Mouse (Mus musculus): ENCODE results near the gene Gm11639.

Gm11639 gene

DNA sequence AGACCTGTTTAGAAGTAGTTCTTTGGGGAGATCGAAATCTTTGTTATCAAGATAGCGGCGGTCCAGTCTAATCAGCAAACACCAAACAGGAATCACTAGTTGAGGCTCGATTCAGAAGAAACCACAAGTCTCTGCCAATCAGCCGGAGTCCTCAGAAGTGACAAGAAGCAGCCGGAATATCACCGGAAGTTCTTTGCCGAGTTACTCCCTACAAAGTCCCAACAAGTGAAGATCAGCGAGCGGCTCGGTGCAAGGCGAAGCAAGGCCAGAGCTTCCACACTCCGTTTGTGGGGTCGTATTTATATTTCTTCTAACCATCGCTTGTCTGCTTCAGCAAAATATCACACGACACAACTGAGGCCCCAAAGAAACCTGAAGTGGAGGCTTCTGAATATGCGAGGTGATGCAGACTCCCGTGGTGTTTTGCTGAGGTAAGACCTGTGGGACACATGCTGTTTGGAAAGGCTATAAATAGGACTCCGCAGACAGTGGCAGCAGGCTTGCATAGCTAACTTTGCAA is 471.3 kb downstream of the Gm11639 start:
- DNase-seq = no peak

DNA sequence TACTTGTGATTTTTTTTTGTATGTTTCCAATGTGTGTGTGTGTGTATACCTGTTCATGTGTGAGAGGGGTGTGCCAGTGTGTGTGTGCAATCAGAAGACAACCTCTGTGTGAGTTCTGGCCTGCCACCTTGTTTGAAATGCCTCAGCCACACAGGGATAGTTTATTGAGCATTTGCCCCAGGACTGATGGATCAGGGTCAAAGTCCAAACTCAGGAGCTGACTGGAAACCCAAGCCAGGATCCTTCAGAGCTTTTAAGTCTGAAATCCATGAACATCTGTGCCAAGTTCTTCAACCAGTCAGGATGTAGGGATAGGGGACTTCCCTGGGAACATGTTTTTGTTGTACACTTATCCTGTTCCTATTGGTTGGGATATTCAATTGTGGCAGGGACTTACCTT is 472.5 kb downstream of the Gm11639 start:
- DNase-seq = no peak

DNA sequence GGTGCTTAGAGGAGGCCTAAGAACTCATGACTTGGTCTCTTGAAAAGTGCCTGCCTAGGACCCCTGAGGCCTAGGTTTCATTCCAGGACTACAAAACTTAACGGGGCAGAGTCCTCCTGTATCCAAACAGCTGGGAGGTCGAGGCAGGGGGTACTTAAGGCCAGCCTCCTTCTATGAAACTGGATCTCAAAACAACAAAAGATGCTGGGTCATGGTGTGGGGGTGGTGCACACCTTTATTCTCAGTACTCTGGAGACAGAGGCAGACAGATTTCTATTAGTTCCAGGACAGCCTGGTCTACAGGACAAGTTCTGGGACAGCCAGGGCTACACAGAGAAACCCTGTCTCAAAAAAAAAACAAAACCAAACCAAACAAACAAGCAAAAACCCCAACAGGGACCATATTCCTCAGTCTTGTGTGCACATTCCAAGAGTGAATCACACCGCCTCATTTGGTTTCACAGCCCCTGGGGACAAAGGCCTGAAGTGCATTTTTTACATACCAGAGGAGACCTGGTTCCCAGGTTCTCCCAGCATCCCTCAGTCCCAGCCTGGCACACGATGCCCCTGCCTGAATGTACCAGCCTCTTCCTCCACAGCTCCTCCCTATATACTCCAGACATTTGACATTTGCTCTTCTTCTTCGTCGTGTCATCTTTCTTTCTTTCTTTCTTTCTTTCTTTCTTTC is 474.3 kb downstream of the Gm11639 start:
- no peak for DNase-seq

DNA sequence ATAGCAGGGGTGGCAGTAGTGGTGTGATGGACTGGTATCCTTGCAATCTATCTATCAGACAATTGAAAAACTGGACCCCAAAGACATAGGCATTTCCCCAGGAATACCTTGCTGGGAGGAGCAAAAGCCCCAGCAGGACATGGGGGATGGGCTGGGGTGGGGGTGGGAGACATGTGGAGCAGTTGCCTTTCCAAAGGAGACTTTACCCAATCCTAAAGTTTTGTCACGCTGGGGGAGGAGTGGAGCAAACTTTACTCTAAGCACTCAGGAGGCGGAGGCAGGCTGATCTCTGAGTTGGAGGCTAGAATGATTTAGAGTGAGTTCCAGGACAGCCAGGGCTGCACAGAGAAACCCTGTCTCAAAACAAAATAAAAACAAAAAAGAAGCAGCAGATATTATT is 475.9 kb downstream of the Gm11639 start:
- DNase-seq = no peak

DNA sequence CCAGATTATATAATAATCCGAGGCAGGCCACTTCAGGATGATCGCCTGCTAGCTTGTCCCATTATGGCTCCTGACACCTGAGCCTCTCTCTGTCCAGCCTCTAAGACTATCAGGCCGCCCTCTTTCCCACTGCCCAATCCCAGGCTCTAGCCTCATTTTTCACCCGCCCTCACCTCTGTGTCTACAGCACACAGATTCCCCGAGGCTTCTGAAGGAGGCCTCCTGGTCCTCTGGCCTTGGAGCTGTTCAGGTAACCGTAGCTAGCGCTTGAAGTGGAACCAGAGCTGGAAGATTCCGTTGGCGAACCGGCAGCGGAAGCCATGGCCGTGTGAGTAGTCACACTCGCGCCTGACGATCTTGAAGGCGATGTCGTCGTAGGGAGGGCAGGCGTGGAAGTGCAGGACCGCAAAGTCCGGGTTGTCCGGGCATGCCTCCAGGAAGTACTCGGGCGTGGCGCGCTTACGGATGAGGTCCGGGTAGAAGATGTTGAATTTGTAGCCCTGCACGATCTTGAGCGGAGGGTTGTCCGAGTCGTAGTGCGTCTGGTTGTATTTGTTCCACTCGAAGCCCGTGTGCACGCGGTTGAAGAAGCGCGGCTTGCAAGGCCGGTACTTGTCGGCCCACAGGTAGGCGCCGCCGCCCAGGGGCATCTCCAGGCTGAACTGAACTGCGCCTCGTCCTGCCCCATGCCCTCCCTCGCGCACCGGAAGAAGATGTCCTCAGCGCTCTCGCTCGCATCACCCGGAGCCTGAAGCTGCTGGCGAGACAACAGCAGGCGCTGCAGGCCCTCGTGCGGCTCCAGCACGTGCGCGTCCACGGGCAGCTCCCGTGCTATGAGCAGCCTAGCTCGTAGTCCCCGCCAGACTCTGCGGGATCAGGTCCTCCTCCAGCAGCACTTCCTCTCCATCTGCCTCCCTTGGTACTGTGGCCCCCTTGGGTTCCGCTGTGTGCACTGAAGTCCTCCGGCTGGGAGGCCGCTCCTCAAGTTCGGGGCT is 479.3 kb downstream of the Gm11639 start:
- no peak for DNase-seq

DNA sequence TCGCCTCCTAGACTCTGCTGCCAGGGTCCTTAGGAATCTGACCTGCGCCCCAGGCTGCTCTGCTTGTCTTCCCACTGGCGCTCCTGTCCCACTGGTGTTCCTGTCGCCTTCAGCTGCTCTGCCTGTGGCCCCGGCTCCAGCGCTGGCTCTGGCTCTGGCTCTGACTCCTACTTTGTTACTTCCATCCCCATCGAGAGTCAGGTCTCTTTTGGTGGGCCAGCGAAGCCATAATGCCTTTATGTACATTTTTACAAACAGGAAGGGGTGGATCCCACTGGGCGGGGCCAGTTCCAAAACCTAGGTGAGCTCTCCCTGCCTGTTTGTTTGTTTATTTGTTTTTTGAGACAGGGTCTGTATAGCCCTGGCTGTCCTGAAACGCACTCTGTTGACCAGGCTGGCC is 481.3 kb downstream of the Gm11639 start:
- DNase-seq = no peak
